Mouse (Mus musculus) hindbrain, embryonic 15.5 days (tissue): ENCODE data around the gene U2af1l4. TPM values are rescaled to one million over a fixed set of nuclear protein-coding genes. Genes with fewer than 3 reads are reported as not detected.

ENCODE experiments used
- ATAC-seq: fragments of 200-750 bp; cut with Nextera tagmentation; 2 replicates; pipeline ENCODE4 v1.8.0; 2017; ENCODE audit warnings: low read depth, moderate number of reproducible peaks, moderate TSS enrichment; ENCODE audit not compliant: low FRiP score
- H3K27ac ChIP-seq: fragments of 300-500 bp; sonication (generic); replicated peaks from 2 replicates; pipeline ENCODE4 v1.5.1; 2015; ENCODE audit warnings: mild to moderate bottlenecking, inconsistent platforms
- H3K27me3 ChIP-seq: fragments of 300-500 bp; sonication (generic); 2 replicates; pipeline ENCODE4 v1.6.1; 2015; ENCODE audit warnings: control low read depth, inconsistent platforms
- H3K36me3 ChIP-seq: fragments of 300-500 bp; sonication (generic); 2 replicates; pipeline ENCODE4 v1.6.1; 2015; ENCODE audit warnings: control low read depth, inconsistent platforms
- H3K4me1 ChIP-seq: fragments of 300-500 bp; sonication (generic); replicated peaks from 2 replicates; pipeline ENCODE4 v1.6.1; 2015; ENCODE audit warnings: control low read depth, inconsistent platforms
- H3K4me2 ChIP-seq: fragments of 300-500 bp; sonication (generic); 2 replicates; pipeline ENCODE4 v1.6.1; 2015; ENCODE audit warnings: moderate library complexity, mild to moderate bottlenecking, inconsistent platforms
- H3K4me3 ChIP-seq: fragments of 300-500 bp; sonication (generic); 2 replicates; pipeline ENCODE4 v1.5.1; 2015; ENCODE audit warnings: mild to moderate bottlenecking, inconsistent platforms
- H3K9ac ChIP-seq: fragments of 300-500 bp; sonication (generic); 2 replicates; pipeline ENCODE4 v1.6.1; 2015; ENCODE audit warnings: inconsistent platforms
- H3K9me3 ChIP-seq: fragments of 300-500 bp; sonication (generic); 2 replicates; pipeline ENCODE4 v1.6.1; 2016; ENCODE audit warnings: control low read depth, inconsistent platforms
- WGBS: fragments of 180-500 bp; shearing (Covaris S2); methylation state at CpG from one replicate; pipeline ENCODE4 v1.1.7; 2015; 5-methylcytosine and 5-hydroxymethylcytosine counted together
- polyA plus RNA-seq: library from polyadenylated mRNA; unstranded; fragments of >200 nt; fragmentation: Nextera tagmentation; extraction: Ambion mirVana; gene quantifications from 2 replicates; pipeline ENCODE4 v1.2.1, GENCODE M21; 2015

U2af1l4 gene
- polyA plus RNA-seq, 1 experiment from 2014 or later = 89.7 TPM

- Histone ChIP-seq H3K9me3 (no peaks in the 10 kb centered on the region), H3K36me3 (peaks cover 99% of the 10 kb centered on the region), H3K4me2 (no peak overlapping the region), H3K9ac (no peak overlapping the region), H3K4me3 (no peak overlapping the region), H3K27me3 (no peaks in the 10 kb centered on the region), H3K27ac (no peak overlapping the region), H3K4me1 (no peaks in the 10 kb centered on the region)
- 81% methylated on average over 2 of the region's 2 CpGs for WGBS
- ATAC-seq = no peak
Measured at GRCm38 (mm10) chr7:30572969-30573368, 9.9 kb downstream of the U2af1l4 start.

- Histone ChIP-seq H3K4me2 (no peak overlapping the region), H3K4me3 (no peak overlapping the region), H3K36me3 (peaks cover 96% of the 10 kb centered on the region), H3K9ac (no peak overlapping the region), H3K27ac (no peak overlapping the region), H3K4me1 (no peaks in the 10 kb centered on the region), H3K27me3 (no peaks in the 10 kb centered on the region), H3K9me3 (no peaks in the 10 kb centered on the region)
- WGBS = 94% methylated on average over 8 of the region's 8 CpGs
- ATAC-seq = no peak
Measured at GRCm38 (mm10) chr7:30579950-30580349, 16.8 kb downstream of the U2af1l4 start.

GRCm38 (mm10) chr7:30581547-30581946 lies 18.4 kb downstream of the U2af1l4 start:
- WGBS = 97% methylated on average over 16 of the region's 16 CpGs
- Histone ChIP-seq H3K9ac (no peak overlapping the region), H3K4me1 (peaks cover 6% of the 10 kb centered on the region), H3K9me3 (no peaks in the 10 kb centered on the region), H3K4me3 (no peak overlapping the region), H3K27ac (no peak overlapping the region), H3K36me3 (peaks cover 93% of the 10 kb centered on the region), H3K27me3 (no peaks in the 10 kb centered on the region), H3K4me2 (no peak overlapping the region)
- no peak for ATAC-seq

- ATAC-seq = no peak
- H3K27ac ChIP-seq = no peak overlapping the region
- 93% methylated on average over 10 of the region's 10 CpGs for WGBS
- no peak overlapping the region for H3K4me2 ChIP-seq
- H3K4me1 ChIP-seq = peaks cover 19% of the 10 kb centered on the region
- no peak overlapping the region for H3K9ac ChIP-seq
- no peak overlapping the region for H3K4me3 ChIP-seq
- peaks cover 68% of the 10 kb centered on the region for H3K36me3 ChIP-seq
- no peaks in the 10 kb centered on the region for H3K27me3 ChIP-seq
- H3K9me3 ChIP-seq = no peaks in the 10 kb centered on the region
Measured at GRCm38 (mm10) chr7:30584339-30584738, 21.2 kb downstream of the U2af1l4 start.

- Histone ChIP-seq H3K9ac (no peak overlapping the region), H3K9me3 (no peaks in the 10 kb centered on the region), H3K27ac (no peak overlapping the region), H3K4me3 (no peak overlapping the region), H3K4me2 (no peak overlapping the region), H3K36me3 (peaks cover 60% of the 10 kb centered on the region), H3K4me1 (peaks cover 27% of the 10 kb centered on the region), H3K27me3 (no peaks in the 10 kb centered on the region)
- WGBS = 92% methylated on average over 7 of the region's 7 CpGs
- ATAC-seq = no peak
Measured at GRCm38 (mm10) chr7:30585170-30585569, 22.1 kb downstream of the U2af1l4 start.

GRCm38 (mm10) chr7:30586455-30587020 lies 23.4 kb downstream of the U2af1l4 start:
- WGBS = 86% methylated on average over 28 of the region's 28 CpGs
- H3K4me2 ChIP-seq = peak overlapping the region; percentile 92
- peaks cover 48% of the 10 kb centered on the region for H3K36me3 ChIP-seq
- peak overlapping the region; percentile 70; the same call in 1 of the 2 replicates for H3K4me3 ChIP-seq
- no peaks in the 10 kb centered on the region for H3K9me3 ChIP-seq
- H3K4me1 ChIP-seq = peaks cover 27% of the 10 kb centered on the region
- H3K27me3 ChIP-seq = no peaks in the 10 kb centered on the region
- H3K9ac ChIP-seq = no peak overlapping the region
- ATAC-seq = no peak
- H3K27ac ChIP-seq = no peak overlapping the region

- WGBS = under 1% methylated on average over 67 of the region's 67 CpGs
- peaks cover 33% of the 10 kb centered on the region for H3K36me3 ChIP-seq
- ATAC-seq = peak; percentile 35
- no peaks in the 10 kb centered on the region for H3K27me3 ChIP-seq
- peak overlapping the region; percentile 70 for H3K4me3 ChIP-seq
- H3K4me2 ChIP-seq = peak overlapping the region; percentile 92
- peak overlapping the region; percentile 92 for H3K27ac ChIP-seq
- H3K4me1 ChIP-seq = peaks cover 27% of the 10 kb centered on the region
- no peaks in the 10 kb centered on the region for H3K9me3 ChIP-seq
- peak overlapping the region; percentile 97 for H3K9ac ChIP-seq
Measured at GRCm38 (mm10) chr7:30587842-30588667, 25.0 kb downstream of the U2af1l4 start.

GRCm38 (mm10) chr7:30588676-30589434 lies 25.8 kb downstream of the U2af1l4 start, which contains the start of gene Kmt2b:
Gene Kmt2b, minus strand, starts transcription at chr7:30588726.
- Histone ChIP-seq H3K27me3 (no peaks in the 10 kb centered on the region), H3K4me2 (peak within 1 kb of the TSS; percentile 92), H3K9ac (peak within 1 kb of the TSS; percentile 97), H3K9me3 (no peaks in the 10 kb centered on the region), H3K4me3 (peak within 1 kb of the TSS; percentile 70), H3K36me3 (peaks cover 25% of the 10 kb centered on the region), H3K4me1 (peaks cover 27% of the 10 kb centered on the region), H3K27ac (peak within 1 kb of the TSS; percentile 92)
- 1% methylated on average over 62 of the region's 68 CpGs for WGBS
- peak; percentile 96 for ATAC-seq

GRCm38 (mm10) chr7:30589435-30590301 lies 26.6 kb downstream of the U2af1l4 start:
- peak; percentile 54 for ATAC-seq
- peaks cover 27% of the 10 kb centered on the region for H3K4me1 ChIP-seq
- no peaks in the 10 kb centered on the region for H3K27me3 ChIP-seq
- peaks cover 17% of the 10 kb centered on the region; the same call in 1 of the 2 replicates for H3K36me3 ChIP-seq
- no peaks in the 10 kb centered on the region for H3K9me3 ChIP-seq
- H3K9ac ChIP-seq = peak overlapping the region; percentile 97
- H3K4me3 ChIP-seq = peak overlapping the region; percentile 70
- H3K27ac ChIP-seq = peak overlapping the region; percentile 92
- WGBS = 30% methylated on average over 40 of the region's 40 CpGs
- peak overlapping the region; percentile 92 for H3K4me2 ChIP-seq

- H3K27ac ChIP-seq = no peak overlapping the region
- no peak overlapping the region for H3K9ac ChIP-seq
- H3K36me3 ChIP-seq = 0 out of 2 replicates have a peak, but pooled peaks cover 6% of the 10 kb centered on the region
- no peaks in the 10 kb centered on the region for H3K27me3 ChIP-seq
- peaks cover 26% of the 10 kb centered on the region for H3K4me1 ChIP-seq
- H3K9me3 ChIP-seq = no peaks in the 10 kb centered on the region
- no peak for ATAC-seq
- no peak overlapping the region for H3K4me3 ChIP-seq
- WGBS = 86% methylated on average over 9 of the region's 9 CpGs
- no peak overlapping the region for H3K4me2 ChIP-seq
Measured at GRCm38 (mm10) chr7:30590927-30591604, 28.0 kb downstream of the U2af1l4 start.

- no peak overlapping the region for H3K4me3 ChIP-seq
- H3K36me3 ChIP-seq = 0 out of 2 replicates have a peak, but pooled peaks cover under 1% of the 10 kb centered on the region
- H3K4me1 ChIP-seq = peaks cover 20% of the 10 kb centered on the region
- no peak for ATAC-seq
- H3K4me2 ChIP-seq = no peak overlapping the region
- no peaks in the 10 kb centered on the region for H3K9me3 ChIP-seq
- H3K27me3 ChIP-seq = no peaks in the 10 kb centered on the region
- H3K27ac ChIP-seq = no peak overlapping the region
- no peak overlapping the region for H3K9ac ChIP-seq
- 37% methylated on average over 4 of the region's 4 CpGs for WGBS
Measured at GRCm38 (mm10) chr7:30591605-30591951, 28.5 kb downstream of the U2af1l4 start.
